In genomic region chr17:71510297-71510696, GRCm38 (mm10) we compare ENCODE assay signal across 32 mouse cellular contexts. TPM values are rescaled to one million over a fixed set of nuclear protein-coding genes. Genes with fewer than 3 reads are reported as not detected.
DNase-seq lines count a peak whose midpoint lies in the region; ATAC-seq and TF ChIP-seq lines count a peak whose summit lies in the region.
"Had no signal": no experiment of that assay in that cellular context is flagged by ENCODE, and none has a peak within 500 bp of the region (broad histone marks: within the 10 kb centered on the region; RNA-seq: fewer than 3 reads in every experiment).

No protein-coding gene starts in this region.

- no peak for TF ChIP-seq EP300 in liver, postnatal 0 days (IDR thresholded peaks at IDR 0.05; ENCODE audit: low read depth)

- H3K4me2 ChIP-seq in liver, embryonic 12.5 days, result peak overlapping the region; percentile 28; the same call in 1 of the 2 replicates
- no peak overlapping the region for H3K4me2 ChIP-seq in liver, postnatal 0 days (ENCODE audit: low read depth, low read length)
- H3K4me2 ChIP-seq: embryonic facial prominence, embryonic 15.5 days; forebrain, embryonic 12.5 days; heart, embryonic 11.5 days; hindbrain, embryonic 12.5 days; limb, embryonic 12.5 days; neural tube, embryonic 12.5 days had no signal

- no peaks in the 10 kb centered on the region for H3K9me3 ChIP-seq in liver, embryonic 12.5 days (replicated peaks)
- no peaks in the 10 kb centered on the region for H3K9me3 ChIP-seq in liver, postnatal 0 days (ENCODE audit: low read length)
- H3K9me3 ChIP-seq: embryonic facial prominence, embryonic 10.5 days; embryonic facial prominence, embryonic 15.5 days; forebrain, embryonic 12.5 days; hindbrain, embryonic 12.5 days; limb, embryonic 12.5 days; midbrain, embryonic 10.5 days; neural tube, embryonic 12.5 days had no signal

- 70% methylated on average over 11 of the region's 11 CpGs for WGBS in liver, embryonic 12.5 days (ENCODE audit: insufficient replicate concordance)
- WGBS in liver, postnatal 0 days (ENCODE audit: insufficient replicate concordance), result 79% methylated on average over 11 of the region's 11 CpGs

- no peaks in the 10 kb centered on the region for H3K27me3 ChIP-seq in liver, embryonic 12.5 days (replicated peaks)
- H3K27me3 ChIP-seq in liver, postnatal 0 days (ENCODE audit: insufficient read depth, low read length), result no peaks in the 10 kb centered on the region
- H3K27me3 ChIP-seq: CH12.LX; embryonic facial prominence, embryonic 15.5 days; forebrain, embryonic 12.5 days; hindbrain, embryonic 12.5 days; limb, embryonic 12.5 days; neural tube, embryonic 12.5 days; Patski had no signal

- no peak overlapping the region for H3K9ac ChIP-seq in liver, embryonic 12.5 days
- H3K9ac ChIP-seq in liver, postnatal 0 days (replicated peaks), result no peak overlapping the region
- H3K9ac ChIP-seq: embryonic facial prominence, embryonic 15.5 days; forebrain, embryonic 12.5 days; forebrain, postnatal 0 days; hindbrain, embryonic 12.5 days; limb, embryonic 12.5 days; neural tube, embryonic 12.5 days had no signal

- DNase-seq in heart, adult 11 months, result peak; percentile 54
- no peak for DNase-seq in heart, adult 9 months (ENCODE audit: low spot score in 2 of 2)
- DNase-seq in liver, postnatal 0 days, result no peak
- no peak for DNase-seq in ovary, postnatal 10 days (ENCODE audit: low spot score)
- DNase-seq in yolk sac, embryonic 10.5 days (ENCODE audit: low spot score), result no peak
- no peak for DNase-seq in left cerebral cortex, adult 9 months (ENCODE audit: low spot score in 2 of 2)
- DNase-seq: adrenal gland, postnatal 25 days; cerebellum, adult 18-20 months; cerebellum, postnatal 14 days; forebrain, postnatal 0 days; gastrocnemius, postnatal 10 days; heart, postnatal 36 days; kidney, adult 11 months; kidney, postnatal 14 days; lung, adult 18-20 months; lung, postnatal 10 days; right cerebral cortex, postnatal 4 days had no signal

- peak; percentile 92 for ATAC-seq in liver, embryonic 12.5 days
- ATAC-seq in liver, postnatal 0 days, result peak; percentile 62
- ATAC-seq: forebrain, postnatal 0 days; hindbrain, postnatal 0 days; midbrain, embryonic 16.5 days; Patski had no signal

- TF ChIP-seq CTCF in liver, postnatal 0 days (IDR thresholded peaks at IDR 0.05; ENCODE audit: low read depth), result no peak

- no peak overlapping the region for H3K4me3 ChIP-seq in liver, embryonic 12.5 days
- H3K4me3 ChIP-seq in liver, postnatal 0 days (ENCODE audit: low read depth, low read length), result no peak overlapping the region
- H3K4me3 ChIP-seq: embryonic facial prominence, embryonic 10.5 days; embryonic facial prominence, embryonic 15.5 days; forebrain, embryonic 12.5 days; hindbrain, embryonic 12.5 days; limb, embryonic 12.5 days; midbrain, embryonic 10.5 days; neural tube, embryonic 12.5 days had no signal

- H3K36me3 ChIP-seq in liver, embryonic 12.5 days, result peaks cover 95% of the 10 kb centered on the region
- peaks cover 56% of the 10 kb centered on the region for H3K36me3 ChIP-seq in liver, postnatal 0 days (replicated peaks; ENCODE audit: insufficient read depth, low read length)

- peaks cover 20% of the 10 kb centered on the region for H3K4me1 ChIP-seq in liver, embryonic 12.5 days
- no peaks in the 10 kb centered on the region for H3K4me1 ChIP-seq in liver, postnatal 0 days (ENCODE audit: insufficient read depth)
- H3K4me1 ChIP-seq: embryonic facial prominence, embryonic 10.5 days; embryonic facial prominence, embryonic 15.5 days; forebrain, embryonic 12.5 days; hindbrain, embryonic 12.5 days; limb, embryonic 12.5 days; midbrain, embryonic 10.5 days; neural tube, embryonic 12.5 days had no signal

- H3K27ac ChIP-seq in liver, embryonic 12.5 days, result peak overlapping the region; percentile 79
- H3K27ac ChIP-seq in liver, postnatal 0 days (ENCODE audit: low read depth), result no peak overlapping the region
- H3K27ac ChIP-seq: embryonic facial prominence, embryonic 10.5 days; embryonic facial prominence, embryonic 15.5 days; forebrain, embryonic 12.5 days; hindbrain, embryonic 12.5 days; hindbrain, postnatal 0 days; limb, embryonic 12.5 days; macrophage; midbrain, embryonic 10.5 days; neural tube, embryonic 12.5 days had no signal

RNA-seq across cellular contexts. Expression of gene Ndc80, which starts 16.4 kb away (rescaled TPM):
- polyA plus RNA-seq in liver, embryonic 12.5 days (2016; fragmentation: Nextera tagmentation; extraction: Ambion mirVana), result 37.7 and 39.0 TPM in 2 replicates
- polyA plus RNA-seq in liver, postnatal 0 days (2015; fragmentation: Nextera tagmentation; extraction: Ambion mirVana), result 16.3 and 17.7 TPM in 2 replicates

RNA-seq across cellular contexts. Expression of gene Smchd1, which starts 35.2 kb away (rescaled TPM):
- polyA plus RNA-seq in liver, embryonic 12.5 days (2016; fragmentation: Nextera tagmentation; extraction: Ambion mirVana), result 49.4 and 50.1 TPM in 2 replicates
- polyA plus RNA-seq in liver, postnatal 0 days (2015; fragmentation: Nextera tagmentation; extraction: Ambion mirVana), result 21.4 and 25.7 TPM in 2 replicates

RNA-seq across cellular contexts. Expression of gene Spdya, which starts 41.6 kb away (rescaled TPM):
- polyA plus RNA-seq in liver, embryonic 12.5 days (2016; fragmentation: Nextera tagmentation; extraction: Ambion mirVana), result 0.21 and 0.37 TPM in 2 replicates
- 0.20 and 0.30 TPM in 2 replicates for polyA plus RNA-seq in liver, postnatal 0 days (2015; fragmentation: Nextera tagmentation; extraction: Ambion mirVana)
- polyA plus RNA-seq: spleen, adult 2 months had no signal

RNA-seq across cellular contexts. Expression of gene Gm4707, which starts 50.6 kb away (rescaled TPM):
- 1.7 and 2.8 TPM in 2 replicates for polyA plus RNA-seq in liver, embryonic 12.5 days (2016; fragmentation: Nextera tagmentation; extraction: Ambion mirVana)
- 0.45 and 0.51 TPM in 2 replicates for polyA plus RNA-seq in liver, postnatal 0 days (2015; fragmentation: Nextera tagmentation; extraction: Ambion mirVana)
